Mouse (Mus musculus) midbrain, embryonic 15.5 days (tissue): ENCODE measurements around the gene Gstp2. TPM values are rescaled to one million over a fixed set of nuclear protein-coding genes. Genes with fewer than 3 reads are reported as not detected.
"Not testable (repeated sequence)": the region's sequence is repeated elsewhere in the genome, so short reads cannot be mapped to it uniquely, and the experiment has no call there.

ENCODE experiments used
- ATAC-seq: fragments of 200-750 bp; cut with Nextera tagmentation; replicated peaks from 2 replicates; pipeline ENCODE4 v1.8.0; 2017; ENCODE audit warnings: moderate TSS enrichment
- H3K27ac ChIP-seq: fragments of 300-500 bp; sonication (generic); 2 replicates; pipeline ENCODE4 v1.5.1; 2015; ENCODE audit warnings: mild to moderate bottlenecking, inconsistent platforms
- H3K27me3 ChIP-seq: fragments of 300-500 bp; sonication (generic); replicated peaks from 2 replicates; pipeline ENCODE4 v1.6.1; 2015; ENCODE audit warnings: inconsistent platforms
- H3K36me3 ChIP-seq: fragments of 300-500 bp; sonication (generic); replicated peaks from 2 replicates; pipeline ENCODE4 v1.6.1; 2015; ENCODE audit warnings: inconsistent platforms
- H3K4me1 ChIP-seq: fragments of 300-500 bp; sonication (generic); 2 replicates; pipeline ENCODE4 v1.6.1; 2015; ENCODE audit warnings: inconsistent platforms
- H3K4me2 ChIP-seq: fragments of 300-500 bp; sonication (generic); 2 replicates; pipeline ENCODE4 v1.6.1; 2015; ENCODE audit warnings: inconsistent platforms, mild to moderate bottlenecking, moderate library complexity
- H3K4me3 ChIP-seq: fragments of 300-500 bp; sonication (generic); 2 replicates; pipeline ENCODE4 v1.5.1; 2015; ENCODE audit warnings: mild to moderate bottlenecking, inconsistent platforms
- H3K9ac ChIP-seq: fragments of 300-500 bp; sonication (generic); 2 replicates; pipeline ENCODE4 v1.6.1; 2015; ENCODE audit warnings: mild to moderate bottlenecking, inconsistent platforms
- H3K9me3 ChIP-seq: fragments of 300-500 bp; sonication (generic); 2 replicates; pipeline ENCODE4 v1.6.1; 2016; ENCODE audit warnings: inconsistent platforms
- WGBS: fragments of 180-500 bp; shearing (Covaris S2); methylation state at CpG from one replicate; pipeline ENCODE4 v1.1.7; 2015; ENCODE audit warnings: mixed read lengths; 5-methylcytosine and 5-hydroxymethylcytosine counted together
- polyA plus RNA-seq: library from polyadenylated mRNA; unstranded; fragments of >200 nt; fragmentation: Nextera tagmentation; extraction: Ambion mirVana; gene quantifications from 2 replicates; pipeline ENCODE4 v1.2.1, GENCODE M21; 2015

Gene Gstp2
- polyA plus RNA-seq, 1 experiment from 2014 or later, result 5.6 TPM

DNA sequence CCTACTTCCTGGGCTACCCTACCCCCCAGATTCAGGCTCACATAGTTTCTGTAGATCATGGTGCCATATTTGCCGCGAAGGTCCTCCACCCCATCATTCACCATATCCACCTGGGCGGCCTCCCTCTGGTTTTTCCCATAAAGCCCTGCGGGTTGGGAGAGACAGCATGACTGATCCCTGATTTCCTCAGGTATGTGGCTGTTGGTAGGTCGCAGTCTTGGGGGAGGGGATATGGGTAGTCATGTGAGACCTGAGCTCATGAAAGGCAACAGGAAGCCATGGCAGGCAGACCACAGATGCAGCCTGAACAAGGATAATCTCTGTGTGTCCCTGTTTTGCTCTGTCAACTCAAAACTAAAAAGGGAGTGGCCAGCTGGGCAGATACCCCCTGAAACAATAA is 4.9 kb downstream of the Gstp2 start:
- not testable (repeated sequence) for H3K27me3 ChIP-seq, ATAC-seq, H3K9ac ChIP-seq, H3K4me2 ChIP-seq, H3K36me3 ChIP-seq, H3K9me3 ChIP-seq, H3K4me3 ChIP-seq, H3K27ac ChIP-seq
- 92% methylated on average over 5 of the region's 5 CpGs for WGBS
- H3K4me1 ChIP-seq, result peaks cover 21% of the 10 kb centered on the region

DNA sequence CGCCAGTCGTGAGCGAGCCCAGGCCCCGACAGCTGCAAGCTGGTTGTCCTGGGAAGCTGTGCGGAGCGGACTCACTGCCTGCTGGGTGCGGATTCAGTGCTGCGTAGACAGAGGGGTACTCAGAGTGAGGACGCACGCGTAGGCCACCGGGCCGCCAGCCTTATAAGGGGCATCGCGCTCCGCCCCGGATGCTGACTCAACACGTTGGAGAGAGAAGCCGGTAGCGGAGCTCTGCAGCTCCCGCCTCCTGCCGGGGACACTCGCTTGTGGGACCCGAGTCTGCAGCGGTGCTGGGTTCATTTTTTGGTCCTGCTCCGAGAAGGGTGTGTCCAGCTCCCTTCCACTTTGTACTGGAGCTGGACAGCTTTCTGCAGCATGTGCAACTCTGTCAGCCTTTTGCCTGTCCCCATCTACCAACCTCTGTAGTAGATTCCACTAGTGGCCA is 8.0 kb downstream of the Gstp2 start, which contains the start of gene Gstp1:
Gstp1 (minus strand) TSS at position 198 of the 445 bp plus-strand sequence.
- WGBS, result under 1% methylated on average over 26 of the region's 26 CpGs
- H3K27ac ChIP-seq, result peak within 1 kb of the TSS; percentile 67

DNA sequence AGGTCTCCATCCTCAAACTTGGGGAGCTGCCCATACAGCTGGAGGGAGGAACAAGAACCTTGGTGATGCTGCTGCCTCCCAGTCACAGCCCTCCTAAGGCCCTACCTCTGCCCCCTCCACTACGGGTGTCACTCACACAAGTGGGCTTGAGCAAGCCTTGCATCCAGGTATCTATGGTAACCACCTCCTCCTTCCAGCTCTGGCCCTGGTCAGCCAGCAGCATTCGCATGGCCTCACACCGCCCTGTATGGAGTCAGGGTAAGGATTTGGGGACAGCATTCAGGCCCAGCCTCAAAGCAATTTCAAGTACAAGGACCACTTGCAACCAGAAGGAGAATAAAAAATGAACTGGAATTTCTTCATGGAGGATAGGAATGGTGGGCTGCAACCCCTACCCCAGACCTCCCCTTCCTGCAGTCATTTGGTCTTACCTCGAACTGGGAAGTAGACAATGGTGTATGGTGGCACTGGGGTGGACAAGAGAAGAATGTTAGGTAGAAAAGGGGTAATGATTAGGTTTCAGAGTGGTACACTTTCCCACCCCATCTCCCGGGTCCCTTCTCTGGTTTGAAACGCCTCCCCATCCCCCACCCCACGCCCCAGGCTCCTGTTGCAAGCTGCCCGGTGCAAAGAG is 8.6 kb downstream of the Gstp2 start:
- H3K27me3 ChIP-seq, H3K36me3 ChIP-seq, H3K9me3 ChIP-seq: not testable (repeated sequence)
- peak overlapping the region; percentile 53 for H3K4me3 ChIP-seq
- WGBS, result 19% methylated on average over 8 of the region's 8 CpGs
- H3K4me1 ChIP-seq, result peaks cover 20% of the 10 kb centered on the region
- peak overlapping the region; percentile 60 for H3K9ac ChIP-seq
- ATAC-seq, result peak; percentile 53
- H3K4me2 ChIP-seq, result peak overlapping the region; percentile 77
- H3K27ac ChIP-seq, result peak overlapping the region; percentile 67

More for the DNA sequence above, 8.0 kb downstream of the Gstp2 start, which contains the start of gene Gstp1:
- H3K4me1 ChIP-seq, result peaks cover 20% of the 10 kb centered on the region
- peak; percentile 90 for ATAC-seq
- H3K9ac ChIP-seq, result peak within 1 kb of the TSS; percentile 60
- H3K9me3 ChIP-seq, result no peaks in the 10 kb centered on the region
- peak within 1 kb of the TSS; percentile 77 for H3K4me2 ChIP-seq
- 0 out of 2 replicates have a peak, but pooled peaks cover 4% of the 10 kb centered on the region for H3K36me3 ChIP-seq
- H3K27me3 ChIP-seq, result no peaks in the 10 kb centered on the region
- H3K4me3 ChIP-seq, result peak within 1 kb of the TSS; percentile 53

DNA sequence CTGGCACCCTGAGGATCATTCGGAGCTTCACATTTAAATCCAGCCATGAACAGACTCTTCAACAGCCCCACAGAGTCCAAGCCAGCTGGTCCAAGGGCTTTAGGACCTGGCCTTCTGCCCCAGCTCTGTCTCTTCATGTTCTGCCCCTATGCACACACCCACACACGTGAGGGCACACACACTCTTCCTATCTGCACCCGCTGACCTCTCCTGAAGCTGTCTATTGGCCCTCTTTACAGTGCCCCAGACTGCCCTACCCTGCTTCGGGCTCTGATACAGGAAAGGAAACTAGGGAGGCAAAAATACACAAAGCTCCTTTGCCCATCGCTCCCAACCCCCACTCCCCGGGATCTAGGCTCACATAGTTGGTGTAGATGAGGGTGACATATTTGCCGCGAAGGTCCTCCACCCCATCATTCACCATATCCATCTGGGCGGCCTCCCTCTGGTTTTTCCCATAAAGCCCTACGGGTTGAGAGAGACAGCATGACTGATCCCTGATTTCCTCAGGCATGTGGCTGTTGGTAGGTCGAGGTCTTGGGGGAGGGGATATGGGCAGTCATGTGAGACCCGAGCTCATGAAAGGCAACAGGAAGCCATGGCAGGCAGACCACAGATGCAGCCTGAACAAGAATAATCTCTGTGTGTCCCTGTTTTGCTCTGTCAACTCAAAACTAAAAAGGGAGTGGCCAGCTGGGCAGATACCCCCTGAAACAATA is 9.3 kb downstream of the Gstp2 start:
- no peak overlapping the region for H3K9ac ChIP-seq
- 66% methylated on average over 12 of the region's 12 CpGs for whole genome bisulfite sequencing
- no peak; the same call in 1 of the 2 replicates for ATAC-seq
- no peak overlapping the region for H3K4me3 ChIP-seq
- no peaks in the 10 kb centered on the region for H3K9me3 ChIP-seq
- H3K36me3 ChIP-seq, result 0 out of 2 replicates have a peak, but pooled peaks cover 4% of the 10 kb centered on the region
- peak overlapping the region; percentile 5; the same call in 1 of the 2 replicates for H3K4me2 ChIP-seq
- no peaks in the 10 kb centered on the region for H3K27me3 ChIP-seq
- peaks cover 20% of the 10 kb centered on the region for H3K4me1 ChIP-seq
- no peak overlapping the region for H3K27ac ChIP-seq

DNA sequence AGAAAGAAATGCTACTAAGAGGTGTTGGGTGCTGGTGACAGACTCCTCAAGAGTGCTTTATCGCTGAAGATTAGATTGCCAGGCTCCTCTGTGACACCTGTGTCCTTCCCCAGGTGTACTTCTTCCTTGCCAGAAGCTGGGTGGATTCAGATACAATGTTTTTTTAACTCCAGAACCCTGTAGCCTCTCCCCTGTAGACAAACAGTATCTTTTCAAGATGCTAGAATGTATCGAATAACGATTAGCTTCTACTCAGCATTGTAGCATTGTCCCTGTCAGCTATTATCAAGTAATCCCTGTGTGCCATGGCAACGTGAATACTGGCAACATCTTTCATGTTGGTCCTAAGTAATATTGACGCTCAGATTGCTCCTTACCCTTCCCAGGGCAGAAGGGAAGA is 12.1 kb downstream of the Gstp2 start:
- 0 out of 2 replicates have a peak, but pooled peaks cover 4% of the 10 kb centered on the region for H3K36me3 ChIP-seq
- peaks cover 20% of the 10 kb centered on the region for H3K4me1 ChIP-seq
- no peak for ATAC-seq
- H3K27me3 ChIP-seq, result no peaks in the 10 kb centered on the region
- H3K27ac ChIP-seq, result no peak overlapping the region
- 49% methylated on average over 5 of the region's 5 CpGs for WGBS
- H3K4me3 ChIP-seq, result no peak overlapping the region
- no peaks in the 10 kb centered on the region for H3K9me3 ChIP-seq
- H3K9ac ChIP-seq, result no peak overlapping the region
- H3K4me2 ChIP-seq, result no peak overlapping the region

DNA sequence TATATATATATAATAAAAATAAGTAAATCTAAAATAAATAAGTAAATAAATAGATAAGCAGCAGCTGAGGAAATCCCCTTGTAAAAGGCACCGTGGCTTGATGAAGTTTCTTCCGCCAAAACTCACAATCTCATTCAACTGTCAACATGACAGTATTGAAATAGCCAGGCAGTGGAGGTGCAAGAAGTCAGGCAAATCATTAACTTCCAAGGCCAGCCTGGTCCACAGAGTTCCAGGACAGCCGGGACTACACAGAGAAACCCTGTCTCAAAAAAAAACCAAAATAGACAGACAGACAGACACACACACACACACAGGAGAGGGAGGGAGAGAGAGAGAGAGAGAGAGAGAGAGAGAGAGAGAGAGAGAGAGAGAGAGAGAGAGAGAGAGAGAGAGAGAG is 12.5 kb downstream of the Gstp2 start:
- no peak overlapping the region for H3K4me3 ChIP-seq
- no peak overlapping the region for H3K27ac ChIP-seq
- no peaks in the 10 kb centered on the region for H3K27me3 ChIP-seq
- ATAC-seq, result no peak
- no peak overlapping the region for H3K9ac ChIP-seq
- 0 out of 2 replicates have a peak, but pooled peaks cover 4% of the 10 kb centered on the region for H3K36me3 ChIP-seq
- 86% methylated on average over 3 of the region's 3 CpGs for WGBS
- peaks cover 17% of the 10 kb centered on the region for H3K4me1 ChIP-seq
- H3K9me3 ChIP-seq, result no peaks in the 10 kb centered on the region
- no peak overlapping the region for H3K4me2 ChIP-seq

DNA sequence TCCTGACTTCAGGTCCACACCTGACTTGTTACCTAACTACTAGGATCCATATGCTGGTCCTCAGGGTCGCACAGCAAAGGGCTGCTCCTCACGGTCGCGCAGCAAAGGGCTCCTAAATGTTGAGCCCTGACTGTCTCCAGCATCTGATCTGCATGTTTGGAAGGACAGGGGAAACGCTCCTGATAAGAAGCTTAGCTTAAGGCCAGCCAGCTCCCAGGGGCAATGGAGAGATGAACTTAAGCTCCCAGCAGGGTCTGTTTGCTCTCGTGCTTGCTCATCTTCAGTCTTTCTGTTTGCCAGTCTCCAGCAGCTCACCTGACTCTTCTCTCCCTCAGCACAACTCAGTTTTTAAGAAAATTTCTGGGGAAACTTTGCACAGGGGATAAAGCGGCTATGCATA is 13.2 kb downstream of the Gstp2 start:
- ATAC-seq, result no peak
- H3K36me3 ChIP-seq, result 0 out of 2 replicates have a peak, but pooled peaks cover 4% of the 10 kb centered on the region
- H3K4me2 ChIP-seq, result no peak overlapping the region
- peaks cover 13% of the 10 kb centered on the region for H3K4me1 ChIP-seq
- no peaks in the 10 kb centered on the region for H3K9me3 ChIP-seq
- no peak overlapping the region for H3K9ac ChIP-seq
- 54% methylated on average over 7 of the region's 7 CpGs for WGBS
- H3K27me3 ChIP-seq, result no peaks in the 10 kb centered on the region
- no peak overlapping the region for H3K4me3 ChIP-seq
- H3K27ac ChIP-seq, result no peak overlapping the region

DNA sequence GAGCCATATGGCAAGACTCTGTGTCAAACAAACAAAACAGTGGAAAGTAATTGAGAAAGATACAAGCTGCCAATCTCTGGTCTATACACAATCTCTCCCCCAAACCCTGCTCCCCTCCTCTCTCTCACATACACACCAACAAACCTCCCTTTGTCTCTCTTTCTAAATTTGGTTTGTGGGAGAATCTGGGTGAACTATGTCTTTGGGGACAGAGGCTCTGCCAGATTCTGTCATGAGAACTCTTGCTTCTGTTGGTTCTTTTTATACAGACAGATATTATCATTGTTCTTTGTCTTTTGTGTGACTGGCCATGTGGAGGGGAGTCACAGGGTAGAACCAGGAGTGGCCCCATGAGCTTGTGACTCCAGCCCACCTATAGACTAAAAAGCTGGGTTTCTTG is 18.2 kb downstream of the Gstp2 start:
- Histone ChIP-seq H3K4me1 (no peaks in the 10 kb centered on the region), H3K4me3 (no peak overlapping the region), H3K27me3 (no peaks in the 10 kb centered on the region), H3K9me3 (no peaks in the 10 kb centered on the region), H3K4me2 (no peak overlapping the region), H3K9ac (no peak overlapping the region), H3K36me3 (no peaks in the 10 kb centered on the region), H3K27ac (no peak overlapping the region)
- ATAC-seq, result no peak

DNA sequence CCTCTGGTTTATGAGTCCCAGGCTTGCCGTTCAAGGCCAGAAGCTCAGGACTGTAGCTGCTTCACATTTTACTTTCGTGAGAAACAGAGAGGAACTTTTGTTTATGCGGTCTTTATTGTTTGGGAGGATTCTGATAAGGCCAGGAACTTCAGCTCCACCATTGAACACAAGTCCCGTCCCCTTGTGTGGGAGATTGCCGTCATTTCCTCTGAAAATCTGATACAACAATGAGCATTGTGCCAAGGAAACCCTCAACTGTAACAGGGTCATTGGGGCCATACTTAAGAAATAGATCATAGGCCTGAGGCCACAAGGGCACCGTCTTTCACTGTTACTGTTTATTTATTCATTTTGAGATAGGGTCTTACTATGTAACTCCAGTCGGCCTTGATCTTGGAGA is 22.6 kb downstream of the Gstp2 start:
- Histone ChIP-seq H3K9ac (no peak overlapping the region), H3K27ac (no peak overlapping the region), H3K27me3 (0 out of 2 replicates have a peak, but pooled peaks cover 4% of the 10 kb centered on the region), H3K36me3 (no peaks in the 10 kb centered on the region), H3K4me2 (no peak overlapping the region), H3K4me3 (no peak overlapping the region), H3K9me3 (no peaks in the 10 kb centered on the region), H3K4me1 (0 out of 2 replicates have a peak, but pooled peaks cover 5% of the 10 kb centered on the region)
- 84% methylated on average over 7 of the region's 7 CpGs for WGBS
- ATAC-seq, result no peak

DNA sequence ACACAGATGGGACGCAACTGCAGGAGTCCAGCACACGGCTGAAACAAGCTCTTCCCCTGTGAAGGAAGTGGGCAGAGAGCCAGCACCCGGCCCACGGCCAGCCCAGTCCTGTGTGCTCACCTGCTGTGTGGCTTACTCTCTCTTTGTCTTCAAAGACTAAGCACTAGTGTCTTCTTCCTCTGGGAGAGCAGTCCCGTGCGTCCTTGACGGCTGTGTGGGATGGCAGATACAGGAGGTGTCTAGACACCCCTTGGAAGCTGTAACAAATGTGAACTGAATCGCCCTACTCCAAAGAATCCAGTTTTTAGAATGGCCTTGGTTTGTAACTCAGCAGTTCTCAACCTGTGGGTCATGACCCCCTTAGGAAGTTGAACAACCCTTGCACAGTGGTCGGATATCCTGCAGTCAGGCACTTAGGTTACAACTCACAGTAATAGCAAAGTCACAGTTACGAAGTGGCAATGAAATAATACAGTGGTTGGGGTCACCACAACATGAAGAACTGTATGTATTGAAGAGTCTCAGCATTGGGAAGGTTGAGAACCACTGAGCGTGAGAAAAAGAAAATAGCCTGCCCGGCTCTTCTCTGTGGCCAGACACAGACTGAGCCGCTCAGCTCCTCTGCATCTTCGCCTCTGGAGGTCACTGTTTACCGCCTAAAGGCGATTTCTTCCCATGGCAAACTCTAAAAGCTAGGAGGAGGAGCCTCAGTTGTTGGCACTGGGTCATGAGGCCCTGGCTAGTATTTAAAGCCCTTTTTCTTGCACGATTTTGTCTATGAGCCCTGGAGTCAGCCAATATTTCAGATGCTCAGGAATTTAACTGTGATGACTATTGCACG is 26.9 kb downstream of the Gstp2 start:
- WGBS, result 27% methylated on average over 18 of the region's 18 CpGs
- ATAC-seq, result peak; percentile 75
- Histone ChIP-seq H3K4me3 (no peak overlapping the region), H3K9ac (no peak overlapping the region), H3K9me3 (no peaks in the 10 kb centered on the region), H3K36me3 (no peaks in the 10 kb centered on the region), H3K27ac (no peak overlapping the region), H3K27me3 (0 out of 2 replicates have a peak, but pooled peaks cover 4% of the 10 kb centered on the region), H3K4me2 (no peak overlapping the region), H3K4me1 (0 out of 2 replicates have a peak, but pooled peaks cover 5% of the 10 kb centered on the region)

DNA sequence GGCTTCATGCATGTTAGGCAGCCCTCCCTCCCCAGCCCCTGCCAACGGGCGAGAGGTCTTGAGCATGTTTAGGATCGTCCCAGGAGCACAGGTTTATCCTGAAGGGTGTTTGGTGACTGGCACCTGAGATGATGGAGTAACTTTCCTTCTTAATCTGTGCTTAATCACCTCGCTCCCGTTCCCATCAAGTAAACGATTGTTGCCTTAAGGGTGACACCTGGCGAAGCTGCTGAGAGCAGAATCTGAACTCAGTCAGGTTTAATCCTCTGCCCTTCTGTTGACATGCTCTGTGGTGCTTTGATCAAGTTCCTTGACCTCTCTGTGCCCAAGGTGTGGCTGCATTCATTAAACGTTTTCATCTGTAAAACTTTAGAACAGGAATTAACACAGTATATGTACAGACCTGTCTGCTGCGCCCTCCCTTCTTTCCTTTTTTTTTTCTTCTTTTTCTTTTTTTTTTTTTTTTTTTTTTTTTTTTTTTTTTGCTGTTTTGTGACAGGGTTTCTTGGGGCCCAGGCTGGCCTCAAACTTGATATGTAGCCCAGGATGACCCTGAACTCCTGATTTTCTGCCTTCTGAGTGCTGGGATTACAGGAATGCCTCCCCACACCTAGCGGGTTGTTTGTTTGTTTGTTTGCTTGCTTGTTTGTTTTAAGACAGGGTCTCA is 27.8 kb downstream of the Gstp2 start:
- H3K4me2 ChIP-seq, result no peak overlapping the region
- H3K4me3 ChIP-seq, result no peak overlapping the region
- H3K9ac ChIP-seq, result no peak overlapping the region
- H3K27ac ChIP-seq, result no peak overlapping the region
- no peak for ATAC-seq
- H3K27me3 ChIP-seq, result 0 out of 2 replicates have a peak, but pooled peaks cover 4% of the 10 kb centered on the region
- no peaks in the 10 kb centered on the region for H3K9me3 ChIP-seq
- H3K4me1 ChIP-seq, result peaks cover 5% of the 10 kb centered on the region; the same call in 1 of the 2 replicates
- 68% methylated on average over 10 of the region's 10 CpGs for WGBS
- H3K36me3 ChIP-seq, result no peaks in the 10 kb centered on the region
